Mouse (Mus musculus) adrenal gland, adult 8-10 months (tissue): ENCODE data around the gene Ell. TPM values are rescaled to one million over a fixed set of nuclear protein-coding genes. Genes with fewer than 3 reads are reported as not detected.
"Not testable (repeated sequence)": the region's sequence is repeated elsewhere in the genome, so short reads cannot be mapped to it uniquely, and the experiment has no call there.

ENCODE experiments used
- DNase-seq: peaks from one replicate; pipeline ENCODE4 v3.0.0; 2022
- total RNA-seq, 4 experiments: library from RNA; stranded (reverse); gene quantifications; 2 replicates each; pipeline ENCODE4 v1.2.4; 2022

Gene Ell
- total RNA-seq, 4 experiments from 2014 or later, result 25.2 to 38.3 (median 30.3) TPM

- no peak for DNase-seq
These were observed 26.3 kb downstream of the Ell start for GRCm38 (mm10) chr8:70565561-70565960.

- no peak for DNase-seq
These were observed 31.1 kb downstream of the Ell start for GRCm38 (mm10) chr8:70570360-70570759.

GRCm38 (mm10) chr8:70570990-70571389 lies 31.7 kb downstream of the Ell start:
- no peak for DNase-seq

GRCm38 (mm10) chr8:70574302-70574701 lies 35.0 kb downstream of the Ell start:
- DNase-seq, result no peak

GRCm38 (mm10) chr8:70574915-70575314 lies 35.7 kb downstream of the Ell start:
- DNase-seq, result peak; percentile 72

- no peak for DNase-seq
These were observed 38.0 kb downstream of the Ell start for GRCm38 (mm10) chr8:70577207-70577606.

GRCm38 (mm10) chr8:70583476-70584387 lies 44.5 kb downstream of the Ell start:
- no peak for DNase-seq

- DNase-seq, result peak; percentile 79
These were observed 45.5 kb downstream of the Ell start for GRCm38 (mm10) chr8:70584606-70585257.

DNA sequence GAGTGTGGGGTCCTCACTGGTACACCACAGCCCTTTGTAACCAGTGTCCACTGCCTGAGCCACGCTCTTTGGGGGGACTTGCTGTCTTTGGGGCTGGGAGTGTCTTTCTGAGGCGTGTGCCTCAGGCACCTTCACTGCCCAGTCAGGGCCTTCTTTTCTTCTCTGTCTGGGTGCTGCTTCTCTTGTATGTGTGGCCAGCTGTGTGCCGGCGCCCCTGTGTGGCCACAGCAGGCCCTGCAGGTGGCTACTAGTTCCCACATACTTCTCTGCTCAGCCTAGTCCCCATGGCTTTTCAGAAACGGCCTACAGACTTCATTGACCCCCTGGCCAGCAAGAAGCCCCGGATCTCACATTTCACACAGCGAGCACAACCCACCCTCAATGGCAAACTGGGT lies 46.0 kb downstream of the Ell start:
- no peak for DNase-seq

- not testable (repeated sequence) for DNase-seq
These were observed 48.7 kb downstream of the Ell start for GRCm38 (mm10) chr8:70587955-70588354.

DNA sequence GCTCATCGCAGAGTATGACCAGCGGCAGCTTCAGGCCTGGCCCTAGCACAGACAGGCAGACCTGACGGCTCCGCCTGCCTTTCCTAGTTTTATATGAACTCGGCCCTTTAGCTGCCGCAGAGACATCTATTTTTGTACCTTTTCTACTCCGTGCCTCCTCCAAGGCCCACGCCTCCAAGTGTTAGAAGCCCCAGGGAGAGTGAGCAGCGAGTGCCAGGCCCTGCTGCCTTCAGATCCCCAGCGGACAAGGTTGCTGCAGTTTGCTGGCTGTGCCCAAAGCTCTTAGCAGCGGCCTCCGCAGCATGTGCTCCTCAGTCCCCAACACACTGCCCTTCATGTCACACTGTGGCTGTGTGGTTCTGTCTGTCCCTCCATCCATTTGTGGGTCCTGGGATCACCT lies 52.3 kb downstream of the Ell start:
- no peak for DNase-seq

DNA sequence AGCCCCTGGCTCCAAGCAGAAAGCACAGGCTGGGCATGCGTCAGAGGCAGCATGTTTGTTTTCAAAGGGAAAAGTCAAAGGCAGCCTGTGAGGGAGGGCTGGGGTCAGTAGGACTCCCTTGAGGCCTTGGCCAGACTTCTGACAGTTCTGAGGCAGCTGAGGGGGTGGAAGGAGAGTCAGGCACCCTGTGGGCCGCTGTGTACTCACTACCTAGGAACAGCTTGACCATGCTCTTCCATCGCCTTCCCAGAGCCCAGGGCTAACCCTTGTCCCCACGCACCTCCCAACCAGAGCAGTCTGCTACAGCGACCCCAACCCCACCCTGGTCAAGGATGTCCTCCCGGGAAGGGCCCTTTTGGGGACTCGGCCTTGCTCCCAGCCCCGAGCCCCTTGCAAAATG lies 53.9 kb downstream of the Ell start:
- peak; percentile 74 for DNase-seq

- DNase-seq, result peak; percentile 94
These were observed 54.8 kb downstream of the Ell start, which contains the start of gene Isyna1 for GRCm38 (mm10) chr8:70593961-70594609. Gene Isyna1, plus strand, starts transcription at chr8:70594373.

DNA sequence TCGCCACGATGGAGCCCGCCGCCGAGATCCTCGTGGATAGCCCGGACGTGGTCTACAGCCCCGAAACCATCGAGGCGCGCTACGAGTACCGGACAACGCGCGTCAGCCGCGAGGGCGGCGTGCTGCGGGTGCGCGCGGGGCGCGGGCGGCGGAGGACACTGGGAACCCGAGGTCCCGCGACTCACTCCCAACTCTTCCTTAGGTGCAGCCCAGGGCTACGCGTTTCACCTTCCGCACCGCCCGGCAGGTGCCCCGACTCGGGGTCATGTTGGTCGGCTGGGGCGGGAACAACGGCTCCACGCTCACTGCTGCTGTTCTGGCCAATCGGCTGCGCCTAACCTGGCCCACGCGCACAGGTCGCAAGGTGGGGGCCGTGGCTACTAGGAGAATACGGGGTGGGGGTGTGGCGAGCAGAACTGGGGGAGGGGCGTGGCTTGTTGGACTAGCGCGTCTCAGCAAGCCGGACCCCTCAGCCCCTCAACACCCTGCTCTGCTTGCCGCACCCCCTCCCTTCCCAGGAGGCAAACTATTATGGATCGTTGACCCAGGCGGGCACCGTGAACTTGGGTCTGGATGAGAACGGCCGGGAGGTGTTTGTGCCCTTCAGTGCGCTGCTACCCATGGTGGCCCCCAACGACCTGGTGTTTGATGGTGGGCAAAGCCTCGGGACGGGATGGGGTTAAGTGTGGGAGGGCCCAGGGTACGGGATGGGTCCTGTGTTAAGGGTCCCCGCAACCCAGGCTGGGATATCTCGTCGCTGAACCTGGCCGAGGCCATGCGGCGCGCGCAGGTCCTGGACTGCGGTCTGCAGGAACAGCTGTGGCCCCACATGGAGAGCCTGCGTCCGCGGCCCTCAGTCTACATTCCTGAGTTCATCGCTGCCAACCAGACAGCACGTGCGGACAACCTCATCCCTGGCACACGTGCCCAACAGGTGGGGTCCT lies 55.6 kb downstream of the Ell start:
- no peak for DNase-seq

DNA sequence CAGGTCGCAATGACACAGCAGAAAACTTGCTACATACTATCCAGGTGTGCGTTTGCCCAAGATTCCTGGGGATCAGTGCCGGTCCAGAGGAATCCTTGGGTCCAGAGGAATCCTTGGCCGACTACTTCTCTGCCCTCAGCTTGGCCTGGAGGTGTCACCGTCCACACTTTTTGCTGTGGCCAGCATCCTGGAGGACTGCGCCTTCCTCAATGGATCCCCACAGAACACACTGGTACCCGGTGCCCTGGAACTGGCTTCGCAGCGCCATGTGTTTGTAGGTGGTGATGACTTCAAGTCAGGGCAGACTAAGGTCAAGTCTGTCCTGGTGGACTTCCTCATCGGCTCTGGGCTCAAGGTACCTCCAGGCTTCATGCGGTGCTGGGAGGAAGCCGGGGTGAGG lies 56.6 kb downstream of the Ell start:
- no peak for DNase-seq

GRCm38 (mm10) chr8:70596216-70596615 lies 57.0 kb downstream of the Ell start:
- DNase-seq, result no peak

DNA sequence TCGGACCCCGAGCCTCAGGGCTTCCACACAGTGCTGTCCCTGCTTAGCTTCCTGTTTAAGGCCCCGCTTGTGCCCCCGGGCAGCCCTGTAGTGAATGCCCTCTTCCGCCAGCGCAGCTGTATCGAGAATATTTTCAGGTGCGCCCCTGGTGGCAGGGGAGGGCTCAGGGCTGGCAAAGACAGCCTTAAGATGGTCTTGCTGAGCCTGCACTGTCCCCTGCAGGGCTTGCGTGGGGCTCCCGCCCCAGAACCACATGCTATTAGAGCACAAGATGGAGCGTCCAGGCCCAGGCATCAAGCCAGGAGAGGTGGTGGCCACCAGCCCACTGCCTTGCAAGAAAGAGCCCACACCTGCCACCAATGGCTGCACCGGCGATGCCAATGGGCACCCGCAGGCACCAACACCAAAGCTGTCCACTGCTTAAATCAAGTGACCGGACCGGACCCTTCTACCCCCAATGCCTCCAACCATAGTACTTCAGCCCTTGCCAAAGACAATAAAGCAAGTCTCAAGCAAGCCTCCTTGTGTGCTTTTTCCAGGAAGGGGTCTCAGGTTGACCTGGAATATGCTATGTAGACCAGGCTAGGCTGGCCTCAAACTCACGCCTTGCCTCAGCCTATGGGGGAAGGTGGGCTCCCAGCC lies 57.6 kb downstream of the Ell start:
- DNase-seq, result no peak

DNA sequence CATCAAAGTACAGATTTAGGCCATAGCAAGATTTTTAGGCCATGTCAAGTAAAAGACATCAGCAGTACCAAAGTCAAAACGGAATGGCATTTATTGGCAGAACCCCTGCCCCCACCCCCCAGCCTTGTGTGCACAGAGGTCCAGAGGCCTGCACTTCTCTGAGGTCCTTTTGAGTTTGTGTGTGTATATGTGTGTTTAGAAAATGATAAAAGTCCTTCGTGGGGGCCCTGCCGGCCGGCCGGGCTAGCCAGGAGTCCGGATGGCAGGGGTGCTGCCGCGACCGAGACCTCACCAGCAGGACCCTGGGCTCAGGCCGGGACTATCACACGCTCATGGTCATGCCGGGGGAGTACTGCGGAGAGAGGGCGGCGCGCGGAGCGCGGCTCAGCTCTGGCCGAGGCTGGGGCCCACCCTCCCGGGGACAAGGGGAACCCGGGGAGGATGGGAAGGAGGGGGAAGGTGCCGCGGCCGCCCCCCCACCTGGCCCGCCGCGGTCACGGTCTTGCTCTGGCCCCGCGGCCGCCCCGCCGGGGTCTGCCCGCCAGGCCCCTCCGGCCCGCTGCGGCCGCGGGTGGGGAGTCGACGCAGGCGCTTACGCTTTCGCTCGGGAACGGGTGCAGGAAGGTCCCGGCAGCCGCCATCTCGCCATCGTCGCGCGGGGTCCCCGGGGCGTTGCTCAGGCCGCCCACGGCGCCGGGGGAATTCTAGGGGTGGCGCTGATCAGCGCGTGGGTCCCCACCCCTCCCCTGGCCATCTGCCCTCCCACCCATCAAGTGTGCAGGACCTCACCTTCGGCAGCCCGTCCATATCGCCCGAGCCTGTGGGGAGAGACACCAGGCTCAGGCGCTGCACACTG lies 58.4 kb downstream of the Ell start:
- DNase-seq, result no peak

DNA sequence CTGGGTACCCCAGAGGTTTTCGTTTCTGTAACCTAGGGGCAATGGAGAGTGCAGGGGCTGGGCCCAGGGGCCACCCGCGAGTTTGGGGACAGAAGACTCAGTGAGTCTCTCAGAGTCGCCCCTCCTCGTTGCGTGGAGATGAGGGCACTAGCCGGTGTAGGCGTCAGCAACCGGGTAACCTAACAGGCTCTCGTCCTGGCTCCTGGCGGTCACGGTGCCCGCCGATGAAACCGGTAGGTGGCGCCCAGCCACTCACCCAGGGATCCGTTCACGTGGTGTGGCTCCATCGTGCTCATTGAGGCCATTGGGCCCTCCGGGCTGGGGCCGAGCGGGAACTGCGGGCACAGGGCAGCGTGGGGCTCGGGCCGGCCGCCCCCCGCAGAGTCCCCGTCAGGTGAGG lies 59.0 kb downstream of the Ell start:
- DNase-seq, result no peak

DNA sequence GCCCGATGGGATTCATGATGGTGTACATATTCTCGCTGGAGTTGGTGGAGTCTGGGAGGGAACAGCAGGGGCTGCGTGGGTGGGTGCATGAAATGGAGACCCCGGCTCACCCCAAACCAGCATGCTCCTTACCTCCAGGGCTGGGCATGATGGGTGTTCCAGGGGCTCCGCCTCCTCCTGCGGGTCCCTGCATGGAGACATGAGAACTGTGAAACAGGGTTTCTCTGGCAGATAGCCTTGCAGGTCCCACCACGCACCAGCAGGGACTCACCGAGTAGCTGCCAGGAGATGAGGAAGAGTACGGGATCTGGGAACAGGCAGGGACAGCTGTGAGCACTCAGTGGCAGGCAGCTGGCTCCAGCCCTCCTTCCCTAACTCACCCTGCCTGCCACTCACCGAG lies 59.5 kb downstream of the Ell start:
- no peak for DNase-seq
